Mouse (Mus musculus) neural tube, embryonic 13.5 days (tissue): ENCODE data around the gene Ctps. TPM values are rescaled to one million over a fixed set of nuclear protein-coding genes. Genes with fewer than 3 reads are reported as not detected.
A peak's percentile ranks its signal among the peaks of the same experiment; 100 is the strongest.
"Not testable (repeated sequence)": the region's sequence is repeated elsewhere in the genome, so short reads cannot be mapped to it uniquely, and the experiment has no call there.

ENCODE experiments used
- ATAC-seq: fragments of 200-750 bp; cut with Nextera tagmentation; 2 replicates; pipeline ENCODE4 v1.8.0; 2017; ENCODE audit warnings: low read depth, mild to moderate bottlenecking, moderate TSS enrichment, moderate library complexity
- H3K27ac ChIP-seq: fragments of 300-500 bp; sonication (generic); replicated peaks from 2 replicates; pipeline ENCODE4 v1.5.1; 2015; ENCODE audit warnings: moderate library complexity, mild to moderate bottlenecking, inconsistent platforms
- H3K27me3 ChIP-seq: fragments of 300-500 bp; sonication (generic); 2 replicates; pipeline ENCODE4 v1.6.1; 2015; ENCODE audit warnings: mild to moderate bottlenecking, inconsistent platforms
- H3K36me3 ChIP-seq: fragments of 300-500 bp; sonication (generic); 2 replicates; pipeline ENCODE4 v1.6.1; 2015; ENCODE audit warnings: mild to moderate bottlenecking, inconsistent platforms
- H3K4me1 ChIP-seq: fragments of 300-500 bp; sonication (generic); replicated peaks from 2 replicates; pipeline ENCODE4 v1.6.1; 2015; ENCODE audit warnings: inconsistent platforms
- H3K4me2 ChIP-seq: fragments of 300-500 bp; sonication (generic); 2 replicates; pipeline ENCODE4 v1.6.1; 2015; ENCODE audit warnings: inconsistent platforms, mild to moderate bottlenecking, moderate library complexity
- H3K4me3 ChIP-seq: fragments of 300-500 bp; sonication (generic); 2 replicates; pipeline ENCODE4 v1.5.1; 2015; ENCODE audit warnings: mild to moderate bottlenecking, inconsistent platforms
- H3K9ac ChIP-seq: fragments of 300-500 bp; sonication (generic); 2 replicates; pipeline ENCODE4 v1.6.1; 2015; ENCODE audit warnings: moderate library complexity, mild to moderate bottlenecking, inconsistent platforms
- H3K9me3 ChIP-seq: fragments of 300-500 bp; sonication (generic); 2 replicates; pipeline ENCODE4 v1.6.1; 2016; ENCODE audit warnings: inconsistent platforms
- WGBS: fragments of 180-500 bp; shearing (Covaris S2); methylation state at CpG from one replicate; pipeline ENCODE4 v1.1.7; 2015; 5-methylcytosine and 5-hydroxymethylcytosine counted together
- polyA plus RNA-seq: library from polyadenylated mRNA; unstranded; fragments of >200 nt; fragmentation: Nextera tagmentation; extraction: Ambion mirVana; gene quantifications from 2 replicates; pipeline ENCODE4 v1.2.1, GENCODE M21; 2015

Gene Ctps
- polyA plus RNA-seq, 1 experiment from 2014 or later: 73.8 TPM

- not testable (repeated sequence) for H3K4me2 ChIP-seq, H3K9me3 ChIP-seq, H3K9ac ChIP-seq, H3K4me1 ChIP-seq, H3K27ac ChIP-seq, H3K4me3 ChIP-seq, H3K27me3 ChIP-seq, ATAC-seq, H3K36me3 ChIP-seq
- WGBS: 87% methylated on average over 1 of the region's 1 CpGs
These were observed 26.1 kb upstream of the Ctps start for GRCm38 (mm10) chr4:120596210-120596609.

GRCm38 (mm10) chr4:120590973-120591372 lies 20.9 kb upstream of the Ctps start:
- H3K9me3 ChIP-seq: no peaks in the 10 kb centered on the region
- 88% methylated on average over 4 of the region's 4 CpGs for WGBS
- H3K27ac ChIP-seq: no peak overlapping the region
- peaks cover 4% of the 10 kb centered on the region; the same call in 1 of the 2 replicates for H3K4me1 ChIP-seq
- no peak overlapping the region for H3K9ac ChIP-seq
- H3K4me3 ChIP-seq: no peak overlapping the region
- no peak for ATAC-seq
- no peaks in the 10 kb centered on the region for H3K36me3 ChIP-seq
- H3K27me3 ChIP-seq: peaks cover 12% of the 10 kb centered on the region
- no peak overlapping the region for H3K4me2 ChIP-seq

- no peak overlapping the region for H3K4me3 ChIP-seq
- no peak overlapping the region for H3K4me2 ChIP-seq
- H3K27me3 ChIP-seq: peaks cover 12% of the 10 kb centered on the region
- H3K9me3 ChIP-seq: no peaks in the 10 kb centered on the region
- peak; percentile 95 for ATAC-seq
- no peak overlapping the region for H3K9ac ChIP-seq
- no peak overlapping the region for H3K27ac ChIP-seq
- H3K36me3 ChIP-seq: no peaks in the 10 kb centered on the region
- WGBS: 37% methylated on average over 5 of the region's 5 CpGs
- H3K4me1 ChIP-seq: peaks cover 4% of the 10 kb centered on the region; the same call in 1 of the 2 replicates
These were observed 19.8 kb upstream of the Ctps start for GRCm38 (mm10) chr4:120589815-120590422.

- ATAC-seq: 0 out of 2 replicates have a peak, but pooled peaks have one; percentile 32
- 18% methylated on average over 3 of the region's 3 CpGs for WGBS
- H3K9ac ChIP-seq: no peak overlapping the region
- no peaks in the 10 kb centered on the region for H3K36me3 ChIP-seq
- peaks cover 4% of the 10 kb centered on the region; the same call in 1 of the 2 replicates for H3K4me1 ChIP-seq
- peaks cover 12% of the 10 kb centered on the region for H3K27me3 ChIP-seq
- H3K27ac ChIP-seq: no peak overlapping the region
- no peak overlapping the region for H3K4me2 ChIP-seq
- no peak overlapping the region for H3K4me3 ChIP-seq
- no peaks in the 10 kb centered on the region for H3K9me3 ChIP-seq
These were observed 19.0 kb upstream of the Ctps start for GRCm38 (mm10) chr4:120589070-120589469.

- Histone ChIP-seq H3K9me3 (no peaks in the 10 kb centered on the region), H3K4me3 (no peak within 1 kb of the TSS), H3K27ac (no peak within 1 kb of the TSS), H3K9ac (no peak within 1 kb of the TSS), H3K4me2 (no peak within 1 kb of the TSS), H3K4me1 (peaks cover 4% of the 10 kb centered on the region; the same call in 1 of the 2 replicates), H3K27me3 (peaks cover 12% of the 10 kb centered on the region), H3K36me3 (no peaks in the 10 kb centered on the region)
- WGBS: 29% methylated on average over 4 of the region's 4 CpGs
- no peak for ATAC-seq
These were observed 18.4 kb upstream of the Ctps start, which contains the start of gene Gm8439 for GRCm38 (mm10) chr4:120588445-120588844. Gm8439 (plus strand) TSS chr4:120588745.

GRCm38 (mm10) chr4:120586986-120587385 lies 16.9 kb upstream of the Ctps start:
- no peak for ATAC-seq
- no peak overlapping the region for H3K4me2 ChIP-seq
- peaks cover 12% of the 10 kb centered on the region for H3K27me3 ChIP-seq
- no peak overlapping the region for H3K4me3 ChIP-seq
- H3K9me3 ChIP-seq: no peaks in the 10 kb centered on the region
- no peak overlapping the region for H3K9ac ChIP-seq
- H3K4me1 ChIP-seq: peaks cover 4% of the 10 kb centered on the region; the same call in 1 of the 2 replicates
- no peak overlapping the region for H3K27ac ChIP-seq
- H3K36me3 ChIP-seq: no peaks in the 10 kb centered on the region
- 48% methylated on average over 1 of the region's 1 CpGs for WGBS

GRCm38 (mm10) chr4:120581711-120582110 lies 11.6 kb upstream of the Ctps start:
- Histone ChIP-seq H3K27me3 (no peaks in the 10 kb centered on the region), H3K4me3 (no peak overlapping the region), H3K9me3 (no peaks in the 10 kb centered on the region), H3K9ac (no peak overlapping the region), H3K4me2 (no peak overlapping the region), H3K27ac (no peak overlapping the region), H3K36me3 (no peaks in the 10 kb centered on the region), H3K4me1 (no peaks in the 10 kb centered on the region)
- no peak for ATAC-seq
- WGBS: 84% methylated on average over 9 of the region's 9 CpGs

GRCm38 (mm10) chr4:120580894-120581293 lies 10.8 kb upstream of the Ctps start:
- no peak overlapping the region for H3K4me3 ChIP-seq
- H3K4me1 ChIP-seq: no peaks in the 10 kb centered on the region
- H3K4me2 ChIP-seq: no peak overlapping the region
- ATAC-seq: no peak
- no peaks in the 10 kb centered on the region for H3K9me3 ChIP-seq
- H3K27ac ChIP-seq: no peak overlapping the region
- 95% methylated on average over 5 of the region's 5 CpGs for WGBS
- no peak overlapping the region for H3K9ac ChIP-seq
- no peaks in the 10 kb centered on the region for H3K27me3 ChIP-seq
- no peaks in the 10 kb centered on the region for H3K36me3 ChIP-seq

GRCm38 (mm10) chr4:120571691-120572090 lies 1.6 kb upstream of the Ctps start:
- Histone ChIP-seq H3K27me3 (no peaks in the 10 kb centered on the region), H3K9ac (no peak overlapping the region), H3K4me2 (no peak overlapping the region), H3K36me3 (no peaks in the 10 kb centered on the region), H3K27ac (no peak overlapping the region), H3K4me1 (peaks cover 33% of the 10 kb centered on the region), H3K9me3 (no peaks in the 10 kb centered on the region), H3K4me3 (no peak overlapping the region)
- ATAC-seq: no peak
- WGBS: 73% methylated on average over 3 of the region's 3 CpGs

GRCm38 (mm10) chr4:120571070-120571464 lies 991 bp upstream of the Ctps start:
- Histone ChIP-seq H3K9ac (no peak overlapping the region), H3K36me3 (no peaks in the 10 kb centered on the region), H3K4me2 (peak overlapping the region; percentile 79), H3K9me3 (no peaks in the 10 kb centered on the region), H3K4me3 (peak overlapping the region; percentile 75), H3K4me1 (peaks cover 36% of the 10 kb centered on the region), H3K27ac (peak overlapping the region; percentile 95; the same call in 1 of the 2 replicates), H3K27me3 (no peaks in the 10 kb centered on the region)
- 77% methylated on average over 3 of the region's 3 CpGs for WGBS
- no peak for ATAC-seq

- H3K9me3 ChIP-seq: no peaks in the 10 kb centered on the region
- no peaks in the 10 kb centered on the region for H3K27me3 ChIP-seq
- H3K4me1 ChIP-seq: peaks cover 38% of the 10 kb centered on the region
- peak overlapping the region; percentile 79 for H3K4me2 ChIP-seq
- H3K9ac ChIP-seq: peak overlapping the region; percentile 94
- peak; percentile 76 for ATAC-seq
- no peaks in the 10 kb centered on the region for H3K36me3 ChIP-seq
- WGBS: under 1% methylated on average over 27 of the region's 27 CpGs
- peak overlapping the region; percentile 95 for H3K27ac ChIP-seq
- peak overlapping the region; percentile 75 for H3K4me3 ChIP-seq
These were observed 478 bp upstream of the Ctps start for GRCm38 (mm10) chr4:120570438-120571069.

GRCm38 (mm10) chr4:120569025-120569424 lies 1.1 kb downstream of the Ctps start:
- peaks cover 9% of the 10 kb centered on the region for H3K36me3 ChIP-seq
- ATAC-seq: no peak
- no peaks in the 10 kb centered on the region for H3K9me3 ChIP-seq
- peak overlapping the region; percentile 75 for H3K4me3 ChIP-seq
- H3K4me2 ChIP-seq: peak overlapping the region; percentile 79
- H3K27ac ChIP-seq: peak overlapping the region; percentile 95
- WGBS: 7% methylated on average over 4 of the region's 4 CpGs
- H3K9ac ChIP-seq: peak overlapping the region; percentile 94
- peaks cover 49% of the 10 kb centered on the region for H3K4me1 ChIP-seq
- H3K27me3 ChIP-seq: no peaks in the 10 kb centered on the region
